Mouse (Mus musculus) gastrocnemius, postnatal 10 days (tissue): ENCODE measurements around the gene Gm7137. TPM values are rescaled to one million over a fixed set of nuclear protein-coding genes. Genes with fewer than 3 reads are reported as not detected.
"Not testable (repeated sequence)": the region's sequence is repeated elsewhere in the genome, so short reads cannot be mapped to it uniquely, and the experiment has no call there.

Source experiments
- DNase-seq: peaks from one replicate; pipeline ENCODE4 v3.0.0; 2021; ENCODE audit warnings: mixed read lengths
- total RNA-seq, 2 experiments: library from RNA; stranded (reverse); gene quantifications; 2 replicates each; pipeline ENCODE4 v1.2.3; 2021

Gm7137 gene
- total RNA-seq, 2 experiments from 2014 or later: not detected

- not testable (repeated sequence) for DNase-seq
These were observed 36.7 kb downstream of the Gm7137 start, which contains the start of gene Gm9736 for GRCm38 (mm10) chr10:77751254-77751653. Gene Gm9736 (minus strand): TSS chr10:77751354.

DNA sequence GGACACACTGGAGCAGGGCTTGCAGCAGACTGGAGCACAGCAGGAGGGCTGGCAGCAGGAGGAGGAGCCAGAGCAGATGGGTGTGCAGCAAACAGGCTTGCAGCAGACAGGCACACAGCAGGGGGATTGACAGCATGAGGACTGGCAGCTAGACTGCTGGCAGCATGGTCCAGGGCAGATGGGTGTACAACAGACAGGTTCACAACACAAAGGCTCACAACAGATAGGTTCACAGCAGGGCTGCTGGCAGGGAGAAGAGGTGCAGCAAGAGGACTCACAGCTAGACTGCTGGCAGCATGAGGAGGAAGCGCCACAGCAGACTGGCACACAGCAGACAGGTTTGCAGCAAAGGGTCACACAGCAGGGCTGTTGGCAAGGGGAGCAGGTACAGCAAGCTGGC, 37.3 kb downstream of the Gm7137 start:
- not testable (repeated sequence) for DNase-seq

DNA sequence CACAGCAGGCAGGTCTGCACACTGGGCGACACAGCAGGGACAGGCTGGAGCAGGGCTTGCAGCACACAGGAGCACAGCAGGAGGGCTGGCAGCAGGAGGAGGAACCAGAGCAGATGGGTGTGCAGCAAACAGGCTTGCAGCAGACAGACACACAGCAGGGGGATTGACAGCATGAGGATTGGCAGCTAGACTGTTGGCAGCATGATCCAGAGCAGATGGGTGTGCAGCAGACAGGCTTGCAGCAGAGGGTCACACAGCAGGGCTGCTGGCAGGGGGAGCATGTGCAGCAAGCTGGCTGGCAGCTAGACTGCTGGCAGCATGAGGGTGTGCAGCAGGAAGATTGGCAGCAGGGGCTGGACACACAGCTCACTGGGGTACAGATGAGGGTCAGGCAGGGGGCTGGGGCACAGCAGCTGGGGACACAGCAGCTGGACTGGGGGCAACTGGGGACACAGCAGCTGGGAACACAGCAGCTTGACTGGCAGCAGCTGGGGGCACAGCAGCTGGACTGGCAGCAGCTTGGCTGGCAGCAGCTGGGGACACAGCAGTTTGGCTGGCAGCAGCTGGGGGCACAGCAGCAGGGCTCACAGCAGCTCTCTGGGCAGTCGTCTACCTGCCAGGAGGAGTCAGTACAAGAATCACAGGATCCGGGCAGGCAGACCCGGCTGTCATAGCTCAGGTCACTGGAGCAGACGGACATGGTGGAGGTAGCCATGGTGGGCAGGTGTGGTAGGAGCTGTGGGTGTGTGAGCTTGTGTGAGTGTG, 45.9 kb downstream of the Gm7137 start, which contains the start of gene Gm18596:
TSS of gene Gm18596 (minus strand) at position 715 of the 765 bp plus-strand sequence.
- DNase-seq: not testable (repeated sequence)

DNA sequence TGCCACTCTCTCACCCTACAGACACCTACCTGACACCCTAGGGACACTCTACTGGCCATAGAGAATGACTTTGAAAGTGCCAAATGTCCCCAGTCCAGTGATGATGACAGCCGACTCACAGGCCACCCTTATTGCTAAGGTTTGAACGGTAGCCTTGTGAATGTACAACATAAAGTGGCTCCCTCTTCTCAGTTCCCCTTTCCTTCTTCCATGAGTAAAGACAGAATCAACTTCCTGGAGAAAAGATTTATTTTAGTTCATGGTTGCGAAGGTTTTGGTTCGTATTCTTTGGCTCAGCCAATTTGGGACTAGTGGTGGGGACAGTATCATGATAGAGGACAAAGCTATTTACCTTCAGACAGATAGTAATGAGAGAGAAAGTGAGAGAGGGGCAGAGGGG, 49.1 kb downstream of the Gm7137 start:
- DNase-seq: no peak

Other genes starting within 250 kb of the Gm7137 start
- 10 to 100 TPM; 70.2 to 71.3 TPM for gene Pttg1ip, start 206.5 kb downstream of the Gm7137 start, total RNA-seq
- gene Sumo3, start 182.1 kb downstream of the Gm7137 start, total RNA-seq: 10 to 100 TPM; 64.5 to 65.3 TPM
- gene Gm49325, start 182.0 kb downstream of the Gm7137 start, total RNA-seq: 10 to 100 TPM in 1 of 2 experiments, 1 to 10 TPM in 1; 10.0 to 11.4 TPM
- gene Ube2g2, start 165.9 kb downstream of the Gm7137 start, total RNA-seq: 10 to 100 TPM; 81.3 to 85.4 TPM
- not detected for gene Tspear, start 101.6 kb downstream of the Gm7137 start, total RNA-seq
- gene Gm19402, start 97.4 kb downstream of the Gm7137 start, total RNA-seq: not detected
- gene Gm9508, start 91.0 kb downstream of the Gm7137 start, total RNA-seq: not detected
- not detected for gene Gm10272, start 81.6 kb downstream of the Gm7137 start, total RNA-seq
- not detected for gene Gm10024, start 76.7 kb downstream of the Gm7137 start, total RNA-seq
- not detected for gene Gm10142, start 72.4 kb downstream of the Gm7137 start, total RNA-seq
- gene Krtap12-1, start 67.6 kb downstream of the Gm7137 start, total RNA-seq: not detected
- gene Gm10100, start 61.7 kb downstream of the Gm7137 start, total RNA-seq: not detected
- not detected for gene Gm18596, start 45.6 kb downstream of the Gm7137 start, total RNA-seq
- gene Gm9736, start 36.8 kb downstream of the Gm7137 start, total RNA-seq: not detected
- gene Gm3233, start 28.5 kb downstream of the Gm7137 start, total RNA-seq: not detected
- gene Gm3238, start 16.9 kb downstream of the Gm7137 start, total RNA-seq: not detected
- not detected for gene Gm7138, start 11.3 kb downstream of the Gm7137 start, total RNA-seq
- gene Gm3250, start 5.7 kb downstream of the Gm7137 start, total RNA-seq: not detected
- gene Gm9639, start 6.9 kb upstream of the Gm7137 start, total RNA-seq: not detected
- gene Gm19668, start 10.9 kb upstream of the Gm7137 start, total RNA-seq: not detected
- not detected for gene Gm9507, start 23.6 kb upstream of the Gm7137 start, total RNA-seq
- not detected for gene Gm2696, start 26.5 kb upstream of the Gm7137 start, total RNA-seq
- not detected for gene Krtap10-4, start 38.9 kb upstream of the Gm7137 start, total RNA-seq
- not detected for gene Krtap10-10, start 47.7 kb upstream of the Gm7137 start, total RNA-seq
- not detected for gene Gm36176, start 58.6 kb upstream of the Gm7137 start, total RNA-seq
- not detected for gene Gm10318, start 64.7 kb upstream of the Gm7137 start, total RNA-seq
- gene Gm3285, start 73.8 kb upstream of the Gm7137 start, total RNA-seq: not detected
- gene Lrrc3, start 114.3 kb upstream of the Gm7137 start, total RNA-seq: under 1 TPM; 0.72 to 0.78 TPM
- gene Trpm2, start 182.4 kb upstream of the Gm7137 start, total RNA-seq: under 1 TPM; 0.26 to 0.75 TPM
- 1 to 10 TPM; 5.1 to 6.3 TPM for gene 1810043G02Rik, start 190.3 kb upstream of the Gm7137 start, total RNA-seq
- gene Pfkl, start 221.9 kb upstream of the Gm7137 start, total RNA-seq: 10 to 100 TPM in 1 of 2 experiments, 1 to 10 TPM in 1; 9.7 to 12.2 TPM